Mouse (Mus musculus) thymus, postnatal 10 days (tissue): ENCODE results near the gene Plcxd3.
"Not testable (repeated sequence)": the region's sequence is repeated elsewhere in the genome, so short reads cannot be mapped to it uniquely, and the experiment has no call there.

Source experiments
- DNase-seq, 2 experiments: peaks; one replicate each; pipeline ENCODE4 v3.0.0; 2021; ENCODE audit warnings: low spot score in 2 of 2

The Plcxd3 gene

DNA sequence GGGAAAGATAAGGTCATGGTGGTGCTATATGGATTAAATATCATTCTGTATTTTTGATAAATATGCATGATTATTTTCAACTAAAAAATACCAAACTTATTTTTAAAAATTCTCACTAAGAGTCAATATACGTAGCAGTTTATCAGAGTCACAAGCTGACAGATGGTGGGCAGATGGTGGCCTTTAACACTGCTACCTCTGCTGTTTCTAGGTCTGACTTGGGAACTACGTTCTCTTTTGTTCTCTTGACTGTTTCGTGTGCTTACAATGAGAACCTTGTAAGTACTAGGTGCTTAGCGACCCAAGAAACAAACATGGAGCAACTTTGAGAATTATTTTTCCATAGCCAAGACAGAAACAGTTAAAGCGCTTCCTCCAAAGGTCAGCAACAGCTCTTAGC is 183.8 kb downstream of the Plcxd3 start:
- no peak for DNase-seq

DNA sequence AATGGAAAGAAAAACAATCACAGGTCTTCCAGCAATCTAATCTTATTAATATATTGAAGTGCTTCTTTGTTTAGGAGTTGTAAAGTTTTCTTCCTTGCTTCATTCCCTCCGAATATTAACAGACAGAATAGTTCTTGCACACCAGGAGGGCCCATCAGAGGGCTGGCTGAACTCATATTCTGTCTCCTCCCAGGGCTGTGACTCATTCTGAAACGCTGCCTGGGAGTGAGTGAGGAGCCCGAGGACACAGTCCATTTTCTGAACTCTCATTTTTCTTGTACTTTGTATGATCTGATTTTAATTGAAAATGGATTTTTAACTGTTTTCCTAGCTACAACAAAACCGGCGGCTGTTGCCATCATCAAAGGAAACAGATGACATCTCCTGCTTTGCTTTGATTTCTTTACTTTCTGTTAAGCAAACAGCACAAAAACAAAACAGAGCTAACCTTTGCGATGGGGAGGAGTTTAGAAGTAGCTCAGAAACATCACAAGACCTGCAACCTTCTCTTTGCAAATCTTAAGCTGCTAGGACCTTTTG is 186.2 kb downstream of the Plcxd3 start:
- DNase-seq: no peak

DNA sequence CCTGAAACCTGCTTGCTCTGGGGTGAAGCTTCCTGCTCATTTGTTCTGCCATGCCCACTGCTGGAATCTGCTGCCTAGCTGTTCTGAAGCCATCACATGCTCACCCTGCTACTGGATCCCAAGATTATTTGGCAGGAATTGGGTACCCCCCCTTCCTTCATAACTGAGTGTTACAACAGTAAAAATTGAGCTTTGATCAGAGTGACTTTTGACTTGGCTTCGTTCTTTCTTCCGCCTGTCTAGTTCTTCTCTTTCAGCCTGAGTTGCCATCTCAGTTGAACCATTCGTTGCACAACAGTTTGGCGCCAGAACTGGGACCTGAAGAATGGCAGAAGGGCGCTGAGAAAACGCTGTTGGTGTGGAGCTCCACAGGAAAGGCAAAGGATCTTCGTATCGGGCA is 220.2 kb downstream of the Plcxd3 start:
- DNase-seq: not testable (repeated sequence)

GRCm38 (mm10) chr15:4598661-4599060 is 223.4 kb downstream of the Plcxd3 start:
- DNase-seq: not testable (repeated sequence)

DNA sequence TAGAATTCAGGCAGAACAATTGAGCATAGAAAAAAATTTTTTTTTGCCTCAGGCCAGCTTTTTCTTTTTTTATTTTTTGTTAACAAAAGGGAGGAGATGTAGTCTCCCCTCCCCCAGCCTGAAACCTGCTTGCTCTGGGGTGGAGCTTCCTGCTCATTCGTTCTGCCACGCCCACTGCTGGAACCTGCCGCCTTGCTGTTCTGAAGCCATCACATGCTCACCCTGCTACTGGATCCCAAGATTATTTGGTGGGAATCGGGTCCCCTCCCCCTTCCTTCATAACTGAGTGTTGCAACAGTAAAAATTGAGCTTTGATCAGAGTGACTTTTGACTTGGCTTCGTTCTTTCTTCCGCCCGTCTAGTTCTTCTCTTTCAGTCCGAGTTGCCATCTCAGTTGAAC is 224.0 kb downstream of the Plcxd3 start:
- not testable (repeated sequence) for DNase-seq

GRCm38 (mm10) chr15:4605630-4606029 is 230.3 kb downstream of the Plcxd3 start:
- DNase-seq: no peak
